Mouse (Mus musculus): Measurements from ENCODE around the gene Atp6v0b. TPM values are rescaled to one million over a fixed set of nuclear protein-coding genes. Genes with fewer than 3 reads are reported as not detected.

The Atp6v0b gene
- polyA plus RNA-seq, 1 experiment from 2014 or later, result 531 TPM

DNA sequence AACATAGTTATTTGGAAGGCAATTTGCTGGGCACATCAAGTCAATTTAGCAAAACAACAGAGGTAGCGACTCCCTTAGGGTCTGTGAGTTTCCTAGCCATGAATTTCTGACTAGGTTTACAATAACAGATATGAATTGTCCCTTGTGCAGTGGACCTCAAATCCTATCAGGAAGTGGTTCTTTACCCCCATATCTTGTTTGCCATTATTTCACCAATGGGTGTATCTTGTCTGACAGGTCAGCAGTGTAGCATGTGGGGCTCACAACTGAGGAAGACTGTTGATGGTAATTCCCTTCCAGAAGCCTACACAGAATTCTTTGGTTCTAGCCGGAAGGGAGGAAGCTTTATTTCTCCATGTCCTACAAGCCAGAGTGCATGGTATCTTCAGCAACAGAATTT, 34.2 kb upstream of the Atp6v0b start:
- H3K4me1 ChIP-seq (replicated peaks; ENCODE audit: control insufficient read depth, insufficient read depth, low read length), result peaks cover 1% of the 10 kb centered on the region
- H3K9me3 ChIP-seq (ENCODE audit: control insufficient read depth, low read length), result no peaks in the 10 kb centered on the region
- 84% methylated on average over 2 of the region's 2 CpGs for WGBS

DNA sequence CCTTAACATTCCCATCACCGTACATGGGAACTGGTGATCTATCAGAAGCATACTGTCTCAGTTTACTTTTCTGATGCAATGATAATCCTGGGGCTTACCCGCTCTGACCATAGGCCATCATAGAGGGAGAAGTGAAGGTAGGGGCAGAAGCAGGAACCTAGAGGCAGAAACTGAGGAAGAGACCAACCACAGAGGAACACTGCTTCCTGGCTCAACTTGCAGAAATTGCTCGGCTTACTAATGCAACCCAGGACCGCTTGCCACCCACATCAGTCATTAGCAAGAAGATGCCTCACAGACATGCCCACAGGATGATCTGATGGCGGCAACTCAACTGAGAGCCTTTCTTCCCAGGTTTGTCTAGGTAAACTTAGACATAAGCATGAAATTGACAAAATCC, 31.6 kb upstream of the Atp6v0b start:
- no peak overlapping the region for H3K27ac ChIP-seq (ENCODE audit: low read length)
- H3K4me3 ChIP-seq (replicated peaks; ENCODE audit: low read length), result no peak overlapping the region
- H3K9me3 ChIP-seq (ENCODE audit: control insufficient read depth, low read length), result no peaks in the 10 kb centered on the region
- 94% methylated on average over 5 of the region's 5 CpGs for WGBS
- no peak for ATAC-seq
- no peak overlapping the region for H3K9ac ChIP-seq (replicated peaks; ENCODE audit: low read depth, low read length)
- no peak overlapping the region for H3K4me2 ChIP-seq (ENCODE audit: low read length)
- no peaks in the 10 kb centered on the region for H3K27me3 ChIP-seq (replicated peaks; ENCODE audit: control insufficient read depth, insufficient read depth, low read length)
- no peaks in the 10 kb centered on the region for H3K36me3 ChIP-seq (ENCODE audit: control insufficient read depth, insufficient read depth)
- H3K4me1 ChIP-seq (replicated peaks; ENCODE audit: control insufficient read depth, insufficient read depth, low read length), result peaks cover 13% of the 10 kb centered on the region

More for the DNA sequence above, 34.2 kb upstream of the Atp6v0b start:
- H3K9ac ChIP-seq (replicated peaks; ENCODE audit: low read depth, low read length), result no peak overlapping the region
- no peak overlapping the region for H3K4me2 ChIP-seq (ENCODE audit: low read length)
- no peak for ATAC-seq
- peaks cover 8% of the 10 kb centered on the region; the same call in 1 of the 2 replicates for H3K27me3 ChIP-seq (replicated peaks; ENCODE audit: control insufficient read depth, insufficient read depth, low read length)
- no peak overlapping the region for H3K27ac ChIP-seq (ENCODE audit: low read length)
- no peak overlapping the region for H3K4me3 ChIP-seq (replicated peaks; ENCODE audit: low read length)
- no peaks in the 10 kb centered on the region for H3K36me3 ChIP-seq (ENCODE audit: control insufficient read depth, insufficient read depth)

DNA sequence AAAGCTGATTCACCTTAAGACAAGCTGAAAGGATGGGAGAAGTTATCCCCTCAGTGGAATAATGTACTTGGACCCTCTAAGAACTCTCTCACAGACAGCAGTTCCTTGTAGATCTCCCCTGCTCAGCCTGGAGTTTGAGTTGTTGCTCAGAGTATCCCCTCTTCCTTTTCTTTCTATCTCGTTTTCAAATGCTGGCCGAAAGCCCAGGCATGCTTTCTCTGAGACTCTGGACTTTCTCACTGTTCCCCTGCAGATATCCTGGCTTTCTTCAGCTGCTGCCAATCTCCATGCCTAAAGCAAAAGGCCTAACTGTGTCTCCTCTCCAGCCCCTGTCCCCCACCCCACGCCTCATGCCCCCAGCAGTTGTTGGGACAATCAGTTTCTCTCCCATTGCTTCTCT, 31.1 kb upstream of the Atp6v0b start:
- Histone ChIP-seq H3K27ac (ENCODE audit: low read length) (no peak overlapping the region), H3K36me3 (ENCODE audit: control insufficient read depth, insufficient read depth) (no peaks in the 10 kb centered on the region), H3K4me2 (ENCODE audit: low read length) (no peak overlapping the region), H3K27me3 (replicated peaks; ENCODE audit: control insufficient read depth, insufficient read depth, low read length) (no peaks in the 10 kb centered on the region), H3K9me3 (ENCODE audit: control insufficient read depth, low read length) (no peaks in the 10 kb centered on the region), H3K4me1 (replicated peaks; ENCODE audit: control insufficient read depth, insufficient read depth, low read length) (peaks cover 18% of the 10 kb centered on the region), H3K9ac (replicated peaks; ENCODE audit: low read depth, low read length) (no peak overlapping the region), H3K4me3 (replicated peaks; ENCODE audit: low read length) (no peak overlapping the region)
- 60% methylated on average over 3 of the region's 3 CpGs for WGBS
- ATAC-seq, result no peak

DNA sequence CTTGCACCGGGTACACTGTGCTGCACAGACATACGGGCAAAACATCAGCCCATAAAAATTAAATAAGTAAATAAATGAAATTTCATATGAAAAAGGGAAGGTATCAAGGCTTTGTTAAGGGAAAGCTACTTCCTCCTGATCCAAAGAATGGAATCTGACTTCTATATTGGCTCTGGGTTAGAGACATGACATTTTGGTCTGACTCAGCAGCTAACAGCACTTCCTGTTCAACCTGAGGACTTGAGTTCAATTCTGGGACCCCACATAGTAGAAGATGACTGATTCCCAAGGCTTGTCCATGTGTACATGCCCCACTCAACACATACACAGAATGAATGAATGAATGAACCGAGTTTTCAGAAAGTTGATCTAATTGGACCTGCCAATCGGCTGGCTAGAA, 30.7 kb upstream of the Atp6v0b start:
- H3K27ac ChIP-seq (ENCODE audit: low read length), result no peak overlapping the region
- peaks cover 22% of the 10 kb centered on the region for H3K4me1 ChIP-seq (replicated peaks; ENCODE audit: control insufficient read depth, insufficient read depth, low read length)
- no peak overlapping the region for H3K9ac ChIP-seq (replicated peaks; ENCODE audit: low read depth, low read length)
- no peaks in the 10 kb centered on the region for H3K9me3 ChIP-seq (ENCODE audit: control insufficient read depth, low read length)
- H3K4me2 ChIP-seq (ENCODE audit: low read length), result no peak overlapping the region
- ATAC-seq, result no peak
- no peak overlapping the region for H3K4me3 ChIP-seq (replicated peaks; ENCODE audit: low read length)
- H3K27me3 ChIP-seq (replicated peaks; ENCODE audit: control insufficient read depth, insufficient read depth, low read length), result no peaks in the 10 kb centered on the region
- 93% methylated on average over 4 of the region's 4 CpGs for WGBS
- no peaks in the 10 kb centered on the region for H3K36me3 ChIP-seq (ENCODE audit: control insufficient read depth, insufficient read depth)

DNA sequence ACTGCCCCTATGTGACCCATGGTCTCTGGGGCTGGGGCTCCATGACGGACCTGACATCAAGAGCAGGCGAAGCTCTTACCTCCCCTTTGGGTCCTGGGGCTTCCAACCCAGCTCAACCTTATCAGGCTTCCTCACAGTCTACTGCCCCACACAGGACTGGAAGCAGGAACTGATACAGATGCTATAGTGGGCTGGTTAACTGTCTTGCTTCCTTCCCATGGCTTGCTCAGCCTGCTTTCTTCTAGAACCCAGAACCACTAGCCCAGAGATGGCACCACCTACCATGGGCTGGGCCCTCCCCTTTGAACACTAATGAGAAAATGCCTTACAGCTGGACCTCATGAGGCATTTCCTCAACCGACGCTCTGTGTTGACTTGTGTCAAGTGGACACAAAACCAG, 30.3 kb upstream of the Atp6v0b start:
- Histone ChIP-seq H3K4me1 (replicated peaks; ENCODE audit: control insufficient read depth, insufficient read depth, low read length) (peaks cover 26% of the 10 kb centered on the region), H3K36me3 (ENCODE audit: control insufficient read depth, insufficient read depth) (no peaks in the 10 kb centered on the region), H3K27me3 (replicated peaks; ENCODE audit: control insufficient read depth, insufficient read depth, low read length) (no peaks in the 10 kb centered on the region), H3K27ac (ENCODE audit: low read length) (no peak overlapping the region), H3K9me3 (ENCODE audit: control insufficient read depth, low read length) (no peaks in the 10 kb centered on the region), H3K4me2 (ENCODE audit: low read length) (no peak overlapping the region), H3K9ac (replicated peaks; ENCODE audit: low read depth, low read length) (no peak overlapping the region), H3K4me3 (replicated peaks; ENCODE audit: low read length) (no peak overlapping the region)
- 90% methylated on average over 4 of the region's 4 CpGs for WGBS
- ATAC-seq, result no peak

DNA sequence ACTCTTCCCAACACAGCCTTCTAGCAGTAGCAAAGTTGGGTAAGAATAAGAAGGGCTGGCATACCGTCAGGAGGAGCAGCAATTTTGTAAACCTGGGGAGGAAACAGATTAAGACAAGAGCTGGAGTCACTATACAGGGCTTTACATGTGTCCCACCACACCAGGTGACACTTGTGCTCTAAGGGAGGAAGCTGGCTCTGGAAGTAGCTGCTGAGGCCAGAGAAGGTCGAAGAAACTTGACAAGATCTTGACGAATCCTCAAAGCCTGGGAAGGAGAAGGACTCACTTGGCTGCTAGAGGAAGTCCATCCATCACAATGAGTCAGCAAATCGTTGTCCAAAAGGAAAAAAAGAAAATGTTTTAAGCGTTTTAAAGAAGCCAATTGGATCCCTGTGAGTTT, 29.3 kb upstream of the Atp6v0b start:
- peaks cover 5% of the 10 kb centered on the region for H3K36me3 ChIP-seq (ENCODE audit: control insufficient read depth, insufficient read depth)
- no peak overlapping the region for H3K4me3 ChIP-seq (replicated peaks; ENCODE audit: low read length)
- H3K9ac ChIP-seq (replicated peaks; ENCODE audit: low read depth, low read length), result no peak overlapping the region
- no peaks in the 10 kb centered on the region for H3K9me3 ChIP-seq (ENCODE audit: control insufficient read depth, low read length)
- peaks cover 27% of the 10 kb centered on the region for H3K4me1 ChIP-seq (replicated peaks; ENCODE audit: control insufficient read depth, insufficient read depth, low read length)
- H3K27ac ChIP-seq (ENCODE audit: low read length), result no peak overlapping the region
- H3K4me2 ChIP-seq (ENCODE audit: low read length), result no peak overlapping the region
- no peaks in the 10 kb centered on the region for H3K27me3 ChIP-seq (replicated peaks; ENCODE audit: control insufficient read depth, insufficient read depth, low read length)
- no peak for ATAC-seq
- WGBS, result 90% methylated on average over 5 of the region's 5 CpGs

DNA sequence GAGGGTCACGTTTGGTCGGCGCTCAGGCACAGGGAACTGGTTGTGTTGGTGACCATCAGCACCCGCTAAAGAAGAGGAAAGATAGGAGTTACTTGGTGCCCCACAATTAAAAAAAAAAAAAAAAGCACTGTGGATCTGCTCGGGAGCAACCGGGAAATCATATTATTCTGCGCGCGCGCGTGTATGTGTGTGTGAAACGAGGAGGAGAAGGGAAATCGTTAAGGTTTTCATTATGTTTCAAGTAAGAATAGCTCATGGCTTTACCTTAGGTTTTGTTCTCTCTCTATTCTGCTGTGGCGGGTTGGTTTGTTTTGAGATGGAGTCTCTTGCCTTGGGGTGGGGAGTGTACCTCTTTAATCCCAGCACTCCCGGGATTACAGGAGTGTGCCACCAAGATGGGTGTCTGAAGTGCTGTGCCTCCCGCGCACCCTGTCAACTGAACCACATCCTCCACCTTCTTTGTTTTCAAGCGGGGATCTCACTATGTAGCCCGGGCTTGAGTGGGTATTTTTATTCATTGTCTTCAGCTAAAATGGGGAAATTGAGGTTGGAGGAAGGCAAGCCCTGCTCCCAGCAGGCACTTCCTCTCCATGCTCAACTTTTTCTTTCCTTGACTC, 28.5 kb upstream of the Atp6v0b start:
- Histone ChIP-seq H3K4me1 (replicated peaks; ENCODE audit: control insufficient read depth, insufficient read depth, low read length) (peaks cover 27% of the 10 kb centered on the region), H3K27me3 (replicated peaks; ENCODE audit: control insufficient read depth, insufficient read depth, low read length) (no peaks in the 10 kb centered on the region), H3K9me3 (ENCODE audit: control insufficient read depth, low read length) (no peaks in the 10 kb centered on the region), H3K27ac (ENCODE audit: low read length) (peak overlapping the region; percentile 85), H3K4me3 (replicated peaks; ENCODE audit: low read length) (peak overlapping the region; percentile 86), H3K36me3 (ENCODE audit: control insufficient read depth, insufficient read depth) (peaks cover 6% of the 10 kb centered on the region), H3K9ac (replicated peaks; ENCODE audit: low read depth, low read length) (peak overlapping the region; percentile 75), H3K4me2 (ENCODE audit: low read length) (peak overlapping the region; percentile 100)
- 5% methylated on average over 19 of the region's 19 CpGs for WGBS
- no peak for ATAC-seq

DNA sequence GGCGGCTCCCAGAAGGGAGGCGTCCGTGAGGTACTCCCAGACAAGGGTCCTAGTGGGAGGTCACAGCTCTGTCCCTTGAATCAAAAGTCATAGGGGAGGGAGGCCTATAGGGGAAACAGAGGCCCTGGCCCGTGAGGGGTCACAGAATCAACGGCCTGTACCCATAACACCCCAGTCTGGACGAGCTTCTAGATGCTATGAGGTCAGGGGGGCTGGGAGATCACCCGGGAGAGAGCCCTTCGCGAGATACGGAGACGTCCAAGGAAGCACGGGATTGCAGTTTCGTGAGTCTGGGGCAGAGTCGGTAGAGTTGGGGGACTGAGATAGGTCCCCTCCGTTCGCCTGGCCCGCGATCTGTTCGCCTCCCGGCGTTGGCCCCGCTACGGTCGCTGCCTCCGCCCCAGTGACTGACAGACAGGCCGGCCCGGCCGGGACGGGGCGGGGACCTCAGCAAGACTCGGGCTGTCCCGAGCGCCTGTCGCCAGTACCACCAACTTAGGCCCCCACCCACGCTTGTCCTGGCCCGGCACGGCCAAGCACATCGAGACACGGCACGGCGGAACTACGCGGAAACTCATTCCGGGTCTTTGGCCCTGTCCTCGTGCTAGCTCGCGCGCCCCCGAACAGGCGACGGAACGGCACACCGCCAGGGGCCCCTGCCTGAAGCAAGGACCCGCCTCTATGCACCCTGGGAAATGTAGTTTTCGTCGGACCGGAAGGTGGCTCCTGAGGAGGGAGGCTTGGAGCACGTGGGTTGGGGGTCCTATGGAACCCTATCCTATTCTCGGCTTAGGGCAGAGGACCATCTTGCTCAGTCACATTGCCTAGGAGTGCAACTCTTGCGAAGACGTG, 27.7 kb upstream of the Atp6v0b start, which contains the start of gene Ipo13:
Gene Ipo13 (minus strand): TSS at position 409 of the 852 bp plus-strand sequence.
- Histone ChIP-seq H3K27me3 (replicated peaks; ENCODE audit: control insufficient read depth, insufficient read depth, low read length) (no peaks in the 10 kb centered on the region), H3K4me1 (replicated peaks; ENCODE audit: control insufficient read depth, insufficient read depth, low read length) (peaks cover 33% of the 10 kb centered on the region), H3K36me3 (ENCODE audit: control insufficient read depth, insufficient read depth) (peaks cover 6% of the 10 kb centered on the region), H3K9me3 (ENCODE audit: control insufficient read depth, low read length) (no peaks in the 10 kb centered on the region), H3K4me2 (ENCODE audit: low read length) (peak within 1 kb of the TSS; percentile 100), H3K27ac (ENCODE audit: low read length) (peak within 1 kb of the TSS; percentile 85), H3K9ac (replicated peaks; ENCODE audit: low read depth, low read length) (peak within 1 kb of the TSS; percentile 75), H3K4me3 (replicated peaks; ENCODE audit: low read length) (peak within 1 kb of the TSS; percentile 86)
- under 1% methylated on average over 61 of the region's 61 CpGs for WGBS
- peak; percentile 97 for ATAC-seq

DNA sequence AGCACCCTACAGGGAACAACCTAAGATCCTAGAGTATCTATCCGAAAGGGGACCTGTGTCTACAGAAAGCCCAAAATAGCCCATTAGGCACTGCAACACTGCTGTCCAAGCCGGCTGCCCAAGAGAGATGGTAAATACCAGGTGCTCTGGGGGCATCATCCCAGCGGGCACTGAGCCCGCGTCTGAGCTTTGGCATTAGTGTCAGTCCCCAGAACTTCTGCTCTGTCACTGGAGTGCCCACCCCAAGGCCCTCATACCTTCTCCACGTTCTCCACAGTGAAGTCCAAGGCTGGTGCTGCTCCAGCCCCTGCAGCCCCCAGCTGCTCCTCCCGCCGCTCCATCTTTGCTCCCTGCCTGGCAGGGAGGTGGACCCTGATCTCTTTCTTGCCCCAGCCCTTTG, 26.9 kb upstream of the Atp6v0b start:
- Histone ChIP-seq H3K4me3 (replicated peaks; ENCODE audit: low read length) (peak overlapping the region; percentile 86), H3K27ac (ENCODE audit: low read length) (no peak overlapping the region; the same call in 1 of the 2 replicates), H3K9me3 (ENCODE audit: control insufficient read depth, low read length) (no peaks in the 10 kb centered on the region), H3K4me2 (ENCODE audit: low read length) (peak overlapping the region; percentile 100), H3K27me3 (replicated peaks; ENCODE audit: control insufficient read depth, insufficient read depth, low read length) (no peaks in the 10 kb centered on the region), H3K4me1 (replicated peaks; ENCODE audit: control insufficient read depth, insufficient read depth, low read length) (peaks cover 41% of the 10 kb centered on the region), H3K36me3 (ENCODE audit: control insufficient read depth, insufficient read depth) (peaks cover 6% of the 10 kb centered on the region), H3K9ac (replicated peaks; ENCODE audit: low read depth, low read length) (peak overlapping the region; percentile 75)
- 10% methylated on average over 8 of the region's 8 CpGs for WGBS
- no peak for ATAC-seq

All from forebrain, embryonic 16.5 days (tissue).